Mouse (Mus musculus): ENCODE measurements around the gene Olfr467. TPM values are rescaled to one million over a fixed set of nuclear protein-coding genes. Genes with fewer than 3 reads are reported as not detected.
"Not testable (repeated sequence)": the region's sequence is repeated elsewhere in the genome, so short reads cannot be mapped to it uniquely, and the experiment has no call there.

Olfr467 gene
- polyA plus RNA-seq (2015; fragmentation: Nextera tagmentation; extraction: Ambion mirVana) = not detected in 2 replicates

DNA sequence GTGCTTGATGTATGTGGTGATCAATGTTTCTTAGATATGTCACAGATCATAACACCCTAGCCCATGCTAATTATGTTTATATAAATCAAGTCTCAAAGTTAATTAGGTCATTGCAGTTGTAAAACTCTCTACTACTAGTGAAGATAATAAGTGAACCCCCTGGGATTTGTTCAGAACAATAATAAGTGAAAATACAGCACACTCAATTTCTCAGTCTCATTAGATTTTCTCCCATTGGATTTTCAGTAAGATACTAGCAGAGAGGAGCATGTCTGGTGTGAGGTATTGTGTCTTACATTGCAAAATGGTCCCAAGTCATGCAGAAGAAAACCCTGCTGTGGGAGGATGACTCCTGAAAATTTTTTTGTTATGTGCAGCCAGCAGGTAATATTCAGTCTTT lies at the start of gene Olfr467:
Gene Olfr467 (plus strand): TSS at position 301 of the 400 bp plus-strand sequence.
- no peak within 1 kb of the TSS for H3K4me3 ChIP-seq (replicated peaks; ENCODE audit: low read length)
- ATAC-seq = no peak
- no peak within 1 kb of the TSS for H3K4me2 ChIP-seq (ENCODE audit: low read length)
- H3K27ac ChIP-seq (ENCODE audit: low read length) = no peak within 1 kb of the TSS
- no peaks in the 10 kb centered on the region for H3K27me3 ChIP-seq (replicated peaks; ENCODE audit: control insufficient read depth, insufficient read depth, low read length)
- H3K36me3 ChIP-seq (ENCODE audit: control insufficient read depth, insufficient read depth) = no peaks in the 10 kb centered on the region
- H3K4me1 ChIP-seq (replicated peaks; ENCODE audit: control insufficient read depth, insufficient read depth, low read length) = no peaks in the 10 kb centered on the region
- no peaks in the 10 kb centered on the region for H3K9me3 ChIP-seq (ENCODE audit: control insufficient read depth, low read length)
- H3K9ac ChIP-seq (replicated peaks; ENCODE audit: low read depth, low read length) = no peak within 1 kb of the TSS

- no peak overlapping the region for H3K4me3 ChIP-seq (replicated peaks; ENCODE audit: low read length)
- no peaks in the 10 kb centered on the region for H3K36me3 ChIP-seq (ENCODE audit: control insufficient read depth, insufficient read depth)
- no peak overlapping the region for H3K27ac ChIP-seq (ENCODE audit: low read length)
- no peak overlapping the region for H3K9ac ChIP-seq (replicated peaks; ENCODE audit: low read depth, low read length)
- 61% methylated on average over 6 of the region's 6 CpGs for WGBS
- no peaks in the 10 kb centered on the region for H3K9me3 ChIP-seq (ENCODE audit: control insufficient read depth, low read length)
- H3K4me2 ChIP-seq (ENCODE audit: low read length) = no peak overlapping the region
- H3K27me3 ChIP-seq (replicated peaks; ENCODE audit: control insufficient read depth, insufficient read depth, low read length) = no peaks in the 10 kb centered on the region
- no peaks in the 10 kb centered on the region for H3K4me1 ChIP-seq (replicated peaks; ENCODE audit: control insufficient read depth, insufficient read depth, low read length)
- ATAC-seq = no peak
Observed at GRCm38 (mm10) chr7:107770812-107771211, 41.3 kb upstream of the Olfr467 start.

- no peaks in the 10 kb centered on the region for H3K36me3 ChIP-seq (ENCODE audit: control insufficient read depth, insufficient read depth)
- no peak for ATAC-seq
- no peak overlapping the region for H3K4me2 ChIP-seq (ENCODE audit: low read length)
- no peak overlapping the region for H3K9ac ChIP-seq (replicated peaks; ENCODE audit: low read depth, low read length)
- H3K9me3 ChIP-seq (ENCODE audit: control insufficient read depth, low read length) = no peaks in the 10 kb centered on the region
- no peak overlapping the region for H3K4me3 ChIP-seq (replicated peaks; ENCODE audit: low read length)
- 75% methylated on average over 1 of the region's 1 CpGs for WGBS
- no peaks in the 10 kb centered on the region for H3K27me3 ChIP-seq (replicated peaks; ENCODE audit: control insufficient read depth, insufficient read depth, low read length)
- H3K4me1 ChIP-seq (replicated peaks; ENCODE audit: control insufficient read depth, insufficient read depth, low read length) = no peaks in the 10 kb centered on the region
- H3K27ac ChIP-seq (ENCODE audit: low read length) = no peak overlapping the region
Observed at GRCm38 (mm10) chr7:107778216-107778615, 33.8 kb upstream of the Olfr467 start.

DNA sequence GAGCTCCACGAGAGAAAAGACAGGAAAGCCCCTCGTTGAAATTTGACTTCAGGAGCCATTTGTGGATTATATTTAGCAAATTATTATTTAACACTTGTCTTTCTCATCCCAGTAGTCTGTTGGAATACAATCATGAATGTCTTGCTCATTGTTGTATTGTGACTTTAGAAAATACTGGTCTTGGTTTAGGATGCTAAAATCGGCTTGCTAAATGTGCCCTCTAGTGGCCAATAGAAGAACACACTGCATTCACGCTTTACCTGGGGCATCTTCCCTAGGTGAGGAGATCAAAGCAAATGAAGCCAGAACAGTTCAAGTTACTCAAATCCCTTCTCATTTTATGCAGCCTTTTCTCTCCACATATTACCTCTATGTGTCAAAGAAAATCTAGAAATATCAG lies 32.5 kb upstream of the Olfr467 start:
- Histone ChIP-seq H3K4me2 (ENCODE audit: low read length) (no peak overlapping the region), H3K36me3 (ENCODE audit: control insufficient read depth, insufficient read depth) (no peaks in the 10 kb centered on the region), H3K9me3 (ENCODE audit: control insufficient read depth, low read length) (no peaks in the 10 kb centered on the region), H3K4me1 (replicated peaks; ENCODE audit: control insufficient read depth, insufficient read depth, low read length) (no peaks in the 10 kb centered on the region), H3K9ac (replicated peaks; ENCODE audit: low read depth, low read length) (no peak overlapping the region), H3K27me3 (replicated peaks; ENCODE audit: control insufficient read depth, insufficient read depth, low read length) (no peaks in the 10 kb centered on the region), H3K27ac (ENCODE audit: low read length) (no peak overlapping the region), H3K4me3 (replicated peaks; ENCODE audit: low read length) (no peak overlapping the region)
- WGBS = 45% methylated on average over 4 of the region's 4 CpGs
- no peak for ATAC-seq

- no peak overlapping the region for H3K9ac ChIP-seq (replicated peaks; ENCODE audit: low read depth, low read length)
- ATAC-seq = peak; percentile 40; the same call in 1 of the 2 replicates
- no peaks in the 10 kb centered on the region for H3K9me3 ChIP-seq (ENCODE audit: control insufficient read depth, low read length)
- H3K27me3 ChIP-seq (replicated peaks; ENCODE audit: control insufficient read depth, insufficient read depth, low read length) = no peaks in the 10 kb centered on the region
- no peak overlapping the region for H3K4me2 ChIP-seq (ENCODE audit: low read length)
- WGBS = 63% methylated on average over 3 of the region's 3 CpGs
- H3K27ac ChIP-seq (ENCODE audit: low read length) = no peak overlapping the region
- H3K36me3 ChIP-seq (ENCODE audit: control insufficient read depth, insufficient read depth) = no peaks in the 10 kb centered on the region
- no peak overlapping the region for H3K4me3 ChIP-seq (replicated peaks; ENCODE audit: low read length)
- no peaks in the 10 kb centered on the region for H3K4me1 ChIP-seq (replicated peaks; ENCODE audit: control insufficient read depth, insufficient read depth, low read length)
Observed at GRCm38 (mm10) chr7:107787977-107788620, 24.0 kb upstream of the Olfr467 start.

DNA sequence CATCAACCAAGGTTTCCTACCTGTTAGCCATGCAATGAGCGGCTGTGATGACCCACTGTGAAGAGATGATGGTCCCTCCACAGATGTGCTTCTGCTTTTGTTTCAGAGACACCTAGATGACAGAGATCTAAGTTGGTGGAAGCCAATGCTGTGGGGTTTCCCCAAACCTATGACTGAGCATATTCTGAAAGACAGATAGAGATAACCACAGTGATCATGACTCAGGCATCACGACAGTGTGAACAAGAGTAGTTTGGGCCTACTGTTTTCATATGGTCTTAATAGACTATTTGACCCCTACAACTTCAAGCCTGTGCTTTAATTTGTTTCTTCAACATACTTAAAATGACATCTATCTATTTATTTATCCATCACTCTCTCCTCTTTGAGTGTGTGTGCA lies 15.6 kb upstream of the Olfr467 start:
- 91% methylated on average over 2 of the region's 2 CpGs for WGBS
- no peak for ATAC-seq
- H3K36me3 ChIP-seq (ENCODE audit: control insufficient read depth, insufficient read depth) = no peaks in the 10 kb centered on the region

DNA sequence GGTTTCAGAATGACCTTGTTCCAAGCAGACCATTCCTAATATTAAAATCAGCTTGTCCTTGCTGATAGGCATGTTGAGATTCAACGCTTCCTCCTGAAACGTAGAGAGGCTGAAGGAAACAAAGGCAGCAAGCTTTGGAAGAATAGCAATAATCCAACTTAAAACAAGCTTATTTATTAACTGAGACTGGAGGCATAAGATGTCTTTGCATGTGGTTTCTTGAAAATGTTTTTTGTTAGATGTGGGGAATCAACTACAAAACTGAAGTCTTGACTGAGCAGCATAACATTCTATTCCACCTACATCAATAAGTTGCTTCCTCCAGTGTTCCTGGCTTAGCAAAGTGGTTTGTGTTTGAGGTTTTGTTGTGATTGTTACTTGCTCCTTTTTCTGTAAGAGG lies 11.0 kb upstream of the Olfr467 start, which contains the start of gene Ovch2:
Gene Ovch2 (minus strand): TSS at position 101 of the 400 bp plus-strand sequence.
- Histone ChIP-seq H3K4me2 (ENCODE audit: low read length) (no peak within 1 kb of the TSS), H3K27me3 (replicated peaks; ENCODE audit: control insufficient read depth, insufficient read depth, low read length) (no peaks in the 10 kb centered on the region), H3K27ac (ENCODE audit: low read length) (no peak within 1 kb of the TSS), H3K4me1 (replicated peaks; ENCODE audit: control insufficient read depth, insufficient read depth, low read length) (no peaks in the 10 kb centered on the region), H3K9me3 (ENCODE audit: control insufficient read depth, low read length) (no peaks in the 10 kb centered on the region; the same call in 1 of the 2 replicates), H3K9ac (replicated peaks; ENCODE audit: low read depth, low read length) (no peak within 1 kb of the TSS), H3K36me3 (ENCODE audit: control insufficient read depth, insufficient read depth) (no peaks in the 10 kb centered on the region), H3K4me3 (replicated peaks; ENCODE audit: low read length) (no peak within 1 kb of the TSS)
- ATAC-seq = no peak
- WGBS = 91% methylated on average over 2 of the region's 2 CpGs

More for the DNA sequence above, 15.6 kb upstream of the Olfr467 start:
- no peaks in the 10 kb centered on the region for H3K4me1 ChIP-seq (replicated peaks; ENCODE audit: control insufficient read depth, insufficient read depth, low read length)
- H3K9me3 ChIP-seq (ENCODE audit: control insufficient read depth, low read length) = no peaks in the 10 kb centered on the region
- no peak overlapping the region for H3K9ac ChIP-seq (replicated peaks; ENCODE audit: low read depth, low read length)
- H3K27ac ChIP-seq (ENCODE audit: low read length) = no peak overlapping the region
- no peaks in the 10 kb centered on the region for H3K27me3 ChIP-seq (replicated peaks; ENCODE audit: control insufficient read depth, insufficient read depth, low read length)
- H3K4me3 ChIP-seq (replicated peaks; ENCODE audit: low read length) = no peak overlapping the region
- H3K4me2 ChIP-seq (ENCODE audit: low read length) = no peak overlapping the region

DNA sequence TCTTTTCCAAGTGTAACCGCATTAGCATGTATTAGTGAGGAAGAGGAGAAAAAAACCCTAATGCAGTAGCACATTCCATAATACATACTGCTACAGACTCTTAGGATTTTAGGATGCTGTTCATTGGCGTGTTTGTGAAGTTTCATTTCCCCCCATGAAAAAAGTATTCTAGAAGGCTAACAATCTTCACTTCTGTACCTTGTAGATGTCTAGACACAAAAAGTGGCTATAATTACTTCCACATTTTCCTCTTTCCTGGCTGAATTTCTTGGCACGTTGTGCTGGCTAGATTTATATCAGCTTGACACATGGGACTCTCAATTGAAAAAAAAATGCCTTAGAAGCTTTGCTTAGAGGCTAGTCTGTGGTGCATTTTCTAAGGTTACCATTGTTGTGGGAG lies 9.9 kb upstream of the Olfr467 start:
- Histone ChIP-seq H3K27ac (ENCODE audit: low read length) (no peak overlapping the region), H3K27me3 (replicated peaks; ENCODE audit: control insufficient read depth, insufficient read depth, low read length) (no peaks in the 10 kb centered on the region), H3K4me1 (replicated peaks; ENCODE audit: control insufficient read depth, insufficient read depth, low read length) (no peaks in the 10 kb centered on the region), H3K4me3 (replicated peaks; ENCODE audit: low read length) (no peak overlapping the region), H3K9me3 (ENCODE audit: control insufficient read depth, low read length) (no peaks in the 10 kb centered on the region; the same call in 1 of the 2 replicates), H3K36me3 (ENCODE audit: control insufficient read depth, insufficient read depth) (no peaks in the 10 kb centered on the region), H3K4me2 (ENCODE audit: low read length) (no peak overlapping the region), H3K9ac (replicated peaks; ENCODE audit: low read depth, low read length) (no peak overlapping the region)
- WGBS = 81% methylated on average over 3 of the region's 3 CpGs
- ATAC-seq = no peak

DNA sequence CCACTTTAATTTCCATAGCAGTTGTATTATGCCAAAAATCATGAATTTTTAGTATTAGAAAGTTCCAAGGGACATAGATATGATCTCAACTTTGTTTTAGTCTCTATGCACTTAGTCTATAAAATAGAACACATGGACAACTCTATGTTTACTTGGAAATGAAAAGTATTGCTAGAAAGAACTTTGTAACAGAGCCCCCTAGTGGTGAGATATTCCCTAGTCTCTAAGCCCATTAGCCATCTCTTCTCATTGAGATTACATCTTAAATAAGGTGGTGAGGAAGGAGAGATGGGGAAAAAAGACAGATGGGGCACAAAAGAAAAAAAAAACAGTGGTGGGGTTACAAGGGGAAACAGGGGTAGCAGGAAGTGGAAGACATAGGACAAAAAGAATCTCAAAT lies 7.4 kb downstream of the Olfr467 start:
- no peak for ATAC-seq
- Histone ChIP-seq H3K27me3 (replicated peaks; ENCODE audit: control insufficient read depth, insufficient read depth, low read length) (no peaks in the 10 kb centered on the region), H3K4me2 (ENCODE audit: low read length) (no peak overlapping the region)

GRCm38 (mm10) chr7:107823867-107824266 lies 11.8 kb downstream of the Olfr467 start:
- ATAC-seq; H3K4me3 ChIP-seq (replicated peaks; ENCODE audit: low read length); H3K4me1 ChIP-seq (replicated peaks; ENCODE audit: control insufficient read depth, insufficient read depth, low read length); H3K36me3 ChIP-seq (ENCODE audit: control insufficient read depth, insufficient read depth); H3K4me2 ChIP-seq (ENCODE audit: low read length); H3K9ac ChIP-seq (replicated peaks; ENCODE audit: low read depth, low read length); H3K27me3 ChIP-seq (replicated peaks; ENCODE audit: control insufficient read depth, insufficient read depth, low read length); H3K27ac ChIP-seq (ENCODE audit: low read length); H3K9me3 ChIP-seq (ENCODE audit: control insufficient read depth, low read length): not testable (repeated sequence)
- WGBS = 76% methylated on average over 2 of the region's 2 CpGs

More for the DNA sequence above, 7.4 kb downstream of the Olfr467 start:
- H3K4me3 ChIP-seq (replicated peaks; ENCODE audit: low read length) = no peak overlapping the region
- no peak overlapping the region for H3K9ac ChIP-seq (replicated peaks; ENCODE audit: low read depth, low read length)
- no peaks in the 10 kb centered on the region for H3K4me1 ChIP-seq (replicated peaks; ENCODE audit: control insufficient read depth, insufficient read depth, low read length)
- H3K9me3 ChIP-seq (ENCODE audit: control insufficient read depth, low read length) = no peaks in the 10 kb centered on the region
- no peak overlapping the region for H3K27ac ChIP-seq (ENCODE audit: low read length)
- no peaks in the 10 kb centered on the region for H3K36me3 ChIP-seq (ENCODE audit: control insufficient read depth, insufficient read depth)
